In the genomic region with DNA sequence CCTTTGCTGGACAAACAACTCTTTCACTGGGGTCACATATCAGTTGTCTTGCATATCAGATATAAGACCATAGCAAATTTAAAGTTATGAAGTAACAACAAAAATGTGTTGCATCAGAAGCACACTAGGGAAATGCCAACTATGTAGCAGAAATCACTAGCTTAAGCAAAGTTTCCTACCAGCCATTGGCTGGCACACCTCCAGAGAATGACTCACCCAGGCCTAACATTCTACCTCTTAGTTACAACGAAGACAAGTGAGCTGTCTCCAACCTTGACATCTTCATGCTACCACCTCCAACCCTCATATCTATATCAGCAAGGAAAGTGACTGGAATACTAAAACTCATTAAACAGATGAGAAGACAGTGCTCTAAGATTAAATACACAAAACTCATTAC, we compare ENCODE assay signal across 11 mouse cellular contexts. TPM values are rescaled to one million over a fixed set of nuclear protein-coding genes. Genes with fewer than 3 reads are reported as not detected.
DNase-seq lines count a peak whose midpoint lies in the region; ATAC-seq lines count a peak whose summit lies in the region.
"Had no signal": no experiment of that assay in that cellular context is flagged by ENCODE, and none has a peak within 500 bp of the region (broad histone marks: within the 10 kb centered on the region; RNA-seq: fewer than 3 reads in every experiment).

No protein-coding gene starts in this region.

- peak; percentile 88 for ATAC-seq in granulocyte monocyte progenitor cell, adult 5-6 weeks (replicated peaks; ENCODE audit: poor library complexity, severe bottlenecking)
- ATAC-seq: midbrain, embryonic 16.5 days had no signal

- DNase-seq in kidney, postnatal 14 days, result peak; percentile 19
- DNase-seq in kidney, adult 18-20 months, result no peak
- DNase-seq in CD4-positive, CD25-positive, alpha-beta regulatory T cell, adult 2 months (ENCODE audit: low read depth, low spot score), result peak; percentile 13
- DNase-seq in adrenal gland, adult (ENCODE audit: inconsistent age in 2 of 2, low spot score in 1 of 2), result peak; percentile 91 to 97
- DNase-seq in c-Kit-positive CD71-positive TER-119-positive erythroid progenitor cells, embryonic 14.5 days (ENCODE audit: low spot score), result no peak
- no peak for DNase-seq in neural tube, embryonic 10.5 days (ENCODE audit: extremely low spot score, low spot score)
- DNase-seq in spleen, postnatal 4 days (ENCODE audit: low spot score in 2 of 2), result no peak
- DNase-seq: cerebellum, adult 9-11 months had no signal

RNA-seq across cellular contexts. Expression of gene Otogl, which starts 9.6 kb away (rescaled TPM):
- total RNA-seq in granulocyte monocyte progenitor cell, adult 5-6 weeks (2014; fragmentation: Nextera tagmentation), result 3.1 and 4.0 TPM in 2 replicates
- 2.4 and 2.8 TPM in 2 replicates for total RNA-seq in granulocyte monocyte progenitor cell, adult 5-6 weeks (2017)
- total RNA-seq: neutrophil, adult 5-6 weeks had no signal

Comparison
In these comparisons a context has a peak if more than half of its experiments do, and no peak if none do; other contexts are left out.
1. DNase-seq: peak in kidney, postnatal 14 days (single experiment), CD4-positive, CD25-positive, alpha-beta regulatory T cell, adult 2 months (single experiment) and adrenal gland, adult (2 of 2); none in kidney, adult 18-20 months (single experiment), c-Kit-positive CD71-positive TER-119-positive erythroid progenitor cells, embryonic 14.5 days (single experiment), neural tube, embryonic 10.5 days (single experiment) and spleen, postnatal 4 days (0 of 2).